Mouse (Mus musculus) kidney, adult 2 months (tissue): ENCODE measurements at regions not wholly inside any gene's neighbourhood (a gene's known extent, or its start where the extent isn't known, plus 50 kb on each side); places are given as distances from the start of the nearest gene placed in this dataset.

ENCODE experiments used
- CTCF ChIP-seq: fragments of 200-500 bp; conservative IDR thresholded peaks from 2 replicates; pipeline ENCODE4 v1.5.1; 2011; ENCODE audit warnings: low read depth, mild to moderate bottlenecking, control low read depth, low read length, moderate library complexity, mixed read lengths; ENCODE audit not compliant: insufficient read depth, insufficient read length
- POLR2A ChIP-seq: fragments of 200-500 bp; IDR thresholded peaks from one replicate; pipeline ENCODE4 v1.6.1; 2011; ENCODE audit warnings: low read depth, low read length, control low read depth

- TF ChIP-seq POLR2A: no peak
- no peak for TF ChIP-seq CTCF
These were observed 248.6 kb downstream of the Mroh4 start for GRCm38 (mm10) chr15:74387533-74387932.
